Mouse (Mus musculus) brain, adult 2 months (tissue): ENCODE measurements around the gene Ssh3.
A peak's percentile ranks its signal among the peaks of the same experiment; 100 is the strongest.

ENCODE experiments used
- DNase-seq: peaks from one replicate; pipeline ENCODE4 v3.0.0; 2011; ENCODE audit warnings: low read depth, low spot score

The Ssh3 gene

DNA sequence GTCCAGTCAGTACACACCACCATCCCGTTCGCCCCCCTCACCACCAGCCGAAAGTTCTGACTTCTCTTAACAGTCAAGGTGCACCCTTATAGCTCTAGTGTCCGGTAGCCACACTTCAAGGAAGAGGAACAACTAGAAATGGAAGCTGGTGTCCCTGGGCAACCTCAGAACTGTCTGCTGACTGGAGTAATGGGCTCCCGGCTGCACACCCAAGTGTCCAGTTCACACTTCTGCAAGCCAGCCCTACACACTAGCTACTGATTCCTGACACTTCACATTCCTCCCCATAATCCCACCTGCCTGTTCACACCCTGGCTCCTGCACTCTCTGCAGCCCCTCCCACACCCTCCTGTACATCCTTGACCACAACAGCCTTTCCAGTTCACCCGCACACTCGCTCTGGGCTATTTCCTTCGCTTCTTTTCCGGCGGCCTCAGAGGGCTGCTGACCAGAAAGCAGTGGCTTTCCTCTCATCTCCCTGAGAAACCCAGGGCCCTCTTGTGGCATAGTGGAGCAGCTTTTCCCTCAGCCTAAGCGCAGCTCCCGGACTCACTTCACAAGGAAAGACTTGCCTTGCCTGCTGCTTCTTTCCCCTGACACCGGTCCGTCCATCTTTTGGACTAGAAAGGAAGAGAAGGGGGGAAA lies 52.8 kb downstream of the Ssh3 start:
- DNase-seq = peak; percentile 82

DNA sequence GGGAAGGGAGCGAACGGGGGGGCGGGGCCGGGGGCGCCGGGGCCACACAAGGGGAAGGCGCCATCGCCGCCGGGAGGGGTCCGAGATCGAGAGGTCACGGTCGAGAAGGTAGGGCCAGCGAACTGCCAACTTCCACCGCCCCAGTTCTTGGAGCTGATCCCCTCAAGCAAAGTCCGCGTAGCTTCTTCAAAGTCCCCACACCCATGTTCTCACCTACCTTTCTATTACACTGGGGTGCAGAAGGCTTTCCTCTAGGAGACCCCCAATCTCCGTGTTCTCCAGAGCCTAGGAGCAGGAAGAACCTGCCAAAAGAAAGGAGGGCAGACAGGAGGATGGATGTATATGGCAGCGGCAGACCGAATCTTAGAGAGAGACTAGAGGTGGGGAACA lies 53.5 kb downstream of the Ssh3 start:
- no peak for DNase-seq

- DNase-seq = no peak
Measured at GRCm38 (mm10) chr19:4214771-4215450, 54.1 kb downstream of the Ssh3 start.

GRCm38 (mm10) chr19:4214071-4214770 lies 54.8 kb downstream of the Ssh3 start, which contains the start of the genes Clcf1 and AC109138.7:
Gene Clcf1 (plus strand): TSS chr19:4214238.
Gene AC109138.7 (plus strand): TSS chr19:4214357.
- no peak for DNase-seq

GRCm38 (mm10) chr19:4213524-4213974 lies 55.4 kb downstream of the Ssh3 start:
- no peak for DNase-seq

GRCm38 (mm10) chr19:4211891-4212588 lies 56.9 kb downstream of the Ssh3 start:
- no peak for DNase-seq
